Mouse (Mus musculus) CH12.LX (cell line): ENCODE measurements around the gene Rgl1.

Source experiments
- CTCF ChIP-seq, 2 experiments: IDR thresholded peaks in 1 of 2; conservative IDR thresholded peaks in 1 of 2; 2 replicates each; pipeline ENCODE4 v1.5.1; 2011 to 2012; ENCODE audit warnings: low read depth in 2 of 2, low read length in 2 of 2, improper control_type of control experiment in 1 of 2, inconsistent platforms in 1 of 2, mild to moderate bottlenecking in 1 of 2, moderate library complexity in 1 of 2
- POLR2A ChIP-seq: IDR thresholded peaks from 2 replicates; pipeline ENCODE4 v1.6.1; 2011; ENCODE audit warnings: low read depth, mild to moderate bottlenecking, improper control_type of control experiment, low read length

DNA sequence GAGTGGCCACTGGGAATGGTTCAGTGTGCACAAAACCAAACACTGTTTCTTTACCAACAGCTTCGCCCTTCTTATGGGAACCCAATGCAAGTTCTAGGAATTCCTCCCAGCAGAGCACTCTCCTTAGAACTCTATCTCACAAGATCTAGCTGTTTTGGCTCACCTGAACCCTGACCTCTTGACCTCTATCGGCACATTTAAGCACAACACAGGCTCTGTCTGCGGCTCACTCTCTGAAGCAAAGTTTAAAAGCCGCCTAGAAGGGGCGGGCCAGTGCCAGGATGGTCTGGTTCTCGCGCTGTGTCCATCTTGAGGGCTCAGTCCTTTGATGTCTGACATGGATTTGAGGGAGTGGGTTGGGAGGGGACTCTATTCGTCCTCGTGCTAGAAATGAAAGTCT is 70.7 kb downstream of the Rgl1 start:
- TF ChIP-seq CTCF (conservative IDR thresholded peaks at IDR 0.05 in 1 of 2, IDR thresholded peaks at IDR 0.05 in 1 of 2; ENCODE audit: low read depth in 2 of 2, low read length in 2 of 2), result no peak
- TF ChIP-seq POLR2A, result no peak
